8 mouse cellular contexts compared by ENCODE assay signal in the genomic region with DNA sequence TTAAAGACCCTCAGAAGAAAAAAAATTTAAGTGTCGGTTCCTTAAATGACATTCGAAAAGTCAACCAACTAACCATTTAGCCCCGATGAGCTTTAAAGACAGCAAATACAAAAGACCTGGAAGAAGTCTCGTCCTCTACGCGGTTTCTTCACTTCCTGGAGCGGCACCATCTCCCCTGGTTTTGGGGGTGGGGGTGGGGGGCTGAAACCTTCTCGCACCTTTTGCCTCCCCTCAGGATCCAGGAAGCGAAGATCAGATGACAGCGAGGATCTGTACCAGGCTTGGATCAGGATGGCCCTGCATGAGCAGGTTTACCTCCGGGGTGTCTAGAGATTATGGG. TPM values are rescaled to one million over a fixed set of nuclear protein-coding genes. Genes with fewer than 3 reads are reported as not detected.
DNase-seq lines count a peak whose midpoint lies in the region; ATAC-seq and TF ChIP-seq lines count a peak whose summit lies in the region.

No protein-coding gene starts in this region.

- peak overlapping the region; percentile 97 for H3K4me2 ChIP-seq in kidney, embryonic 15.5 days
- peak overlapping the region; percentile 66 for H3K4me2 ChIP-seq in hindbrain, embryonic 15.5 days
- H3K4me2 ChIP-seq in midbrain, embryonic 14.5 days (ENCODE audit: low read length), result peak overlapping the region; percentile 73

- ATAC-seq in kidney, embryonic 15.5 days (replicated peaks; ENCODE audit: low FRiP score), result no peak
- ATAC-seq in hindbrain, embryonic 15.5 days (ENCODE audit: low FRiP score, low read depth), result no peak
- no peak for ATAC-seq in midbrain, embryonic 14.5 days (ENCODE audit: low FRiP score, low TSS enrichment)

- H3K36me3 ChIP-seq in kidney, embryonic 15.5 days, result no peaks in the 10 kb centered on the region
- H3K36me3 ChIP-seq in hindbrain, embryonic 15.5 days, result no peaks in the 10 kb centered on the region
- H3K36me3 ChIP-seq in midbrain, embryonic 14.5 days (ENCODE audit: control insufficient read depth, insufficient read depth, low read length), result no peaks in the 10 kb centered on the region

- peak overlapping the region; percentile 48 for H3K9ac ChIP-seq in kidney, embryonic 15.5 days
- H3K9ac ChIP-seq in hindbrain, embryonic 15.5 days, result peak overlapping the region; percentile 87
- H3K9ac ChIP-seq in midbrain, embryonic 14.5 days (replicated peaks; ENCODE audit: low read length), result peak overlapping the region; percentile 78

- H3K4me1 ChIP-seq in kidney, embryonic 15.5 days, result peaks cover 26% of the 10 kb centered on the region
- H3K4me1 ChIP-seq in cortical plate, adult 2 months (ENCODE audit: control insufficient read depth, insufficient read depth, low read length), result no peaks in the 10 kb centered on the region
- H3K4me1 ChIP-seq in hindbrain, embryonic 15.5 days (replicated peaks), result peaks cover 26% of the 10 kb centered on the region
- peaks cover 8% of the 10 kb centered on the region; the same call in 1 of the 2 replicates for H3K4me1 ChIP-seq in midbrain, embryonic 14.5 days (ENCODE audit: control insufficient read depth, insufficient read depth, low read length)

- H3K27ac ChIP-seq in kidney, embryonic 15.5 days, result no peak overlapping the region
- peak overlapping the region; percentile 33; the same call in 1 of the 2 replicates for H3K27ac ChIP-seq in cortical plate, adult 2 months (ENCODE audit: insufficient read depth, low read length)
- peak overlapping the region; percentile 94 for H3K27ac ChIP-seq in hindbrain, embryonic 15.5 days (replicated peaks)
- peak overlapping the region; percentile 95 for H3K27ac ChIP-seq in midbrain, embryonic 14.5 days (replicated peaks; ENCODE audit: low read depth, low read length)

- H3K4me3 ChIP-seq in kidney, embryonic 15.5 days (replicated peaks), result peak overlapping the region; percentile 64
- H3K4me3 ChIP-seq in cortical plate, adult 2 months (ENCODE audit: insufficient read depth, low read length), result peak overlapping the region; percentile 98
- H3K4me3 ChIP-seq in hindbrain, embryonic 15.5 days, result peak overlapping the region; percentile 76
- H3K4me3 ChIP-seq in midbrain, embryonic 14.5 days (replicated peaks; ENCODE audit: low read depth, low read length), result peak overlapping the region; percentile 68

- no peaks in the 10 kb centered on the region for H3K9me3 ChIP-seq in kidney, embryonic 15.5 days (replicated peaks)
- no peaks in the 10 kb centered on the region for H3K9me3 ChIP-seq in hindbrain, embryonic 15.5 days
- H3K9me3 ChIP-seq in midbrain, embryonic 14.5 days (ENCODE audit: control insufficient read depth, low read length), result no peaks in the 10 kb centered on the region

- TF ChIP-seq CTCF in cortical plate, adult 2 months (IDR thresholded peaks at IDR 0.05; ENCODE audit: extremely low read depth, insufficient read depth, low read length), result no peak

- 5% methylated on average over 11 of the region's 11 CpGs for WGBS in kidney, embryonic 15.5 days
- 4% methylated on average over 11 of the region's 11 CpGs for WGBS in hindbrain, embryonic 15.5 days
- WGBS in midbrain, embryonic 14.5 days, result 5% methylated on average over 11 of the region's 11 CpGs

- DNase-seq in kidney, postnatal 14 days, result no peak
- no peak for DNase-seq in midbrain, embryonic 14.5 days
- no peak for DNase-seq in right cerebral cortex, postnatal 36 days (ENCODE audit: low spot score in 2 of 2)
- no peak for DNase-seq in embryo, embryonic 11 days
- no peak for DNase-seq in retina, postnatal 1 day

- peaks cover 51% of the 10 kb centered on the region for H3K27me3 ChIP-seq in kidney, embryonic 15.5 days
- 0 out of 2 replicates have a peak, but pooled peaks cover 3% of the 10 kb centered on the region for H3K27me3 ChIP-seq in hindbrain, embryonic 15.5 days
- H3K27me3 ChIP-seq in midbrain, embryonic 14.5 days (ENCODE audit: control insufficient read depth, insufficient read depth, low read length), result peaks cover 15% of the 10 kb centered on the region; the same call in 1 of the 2 replicates

- no peak for TF ChIP-seq POLR2A in cortical plate, adult 2 months (IDR thresholded peaks at IDR 0.05; ENCODE audit: extremely low read depth, insufficient read depth, low read length)

RNA-seq across cellular contexts. Expression of gene Bdh1, which starts 6.2 kb away (rescaled TPM):
- 23.6 and 25.4 TPM in 2 replicates for polyA plus RNA-seq in kidney, embryonic 15.5 days (2015; fragmentation: Nextera tagmentation; extraction: Ambion mirVana)
- 140 and 145 TPM in 2 replicates for polyA plus RNA-seq in cortical plate, adult 2 months (2012; rRNA removed)
- polyA plus RNA-seq in hindbrain, embryonic 15.5 days (2015; fragmentation: Nextera tagmentation; extraction: Ambion mirVana), result 123 and 125 TPM in 2 replicates
- polyA plus RNA-seq in midbrain, embryonic 14.5 days (2014; fragmentation: Nextera tagmentation; extraction: Ambion mirVana), result 76.5 and 125 TPM in 2 replicates
